Mouse (Mus musculus) kidney, adult 2 months (tissue): ENCODE measurements around the gene Klk13.

Experiments used
- CTCF ChIP-seq: fragments of 200-500 bp; conservative IDR thresholded peaks from 2 replicates; pipeline ENCODE4 v1.5.1; 2011; ENCODE audit warnings: low read depth, mild to moderate bottlenecking, control low read depth, low read length, moderate library complexity, mixed read lengths; ENCODE audit not compliant: insufficient read depth, insufficient read length
- POLR2A ChIP-seq: fragments of 200-500 bp; IDR thresholded peaks from one replicate; pipeline ENCODE4 v1.6.1; 2011; ENCODE audit warnings: low read depth, low read length, control low read depth

DNA sequence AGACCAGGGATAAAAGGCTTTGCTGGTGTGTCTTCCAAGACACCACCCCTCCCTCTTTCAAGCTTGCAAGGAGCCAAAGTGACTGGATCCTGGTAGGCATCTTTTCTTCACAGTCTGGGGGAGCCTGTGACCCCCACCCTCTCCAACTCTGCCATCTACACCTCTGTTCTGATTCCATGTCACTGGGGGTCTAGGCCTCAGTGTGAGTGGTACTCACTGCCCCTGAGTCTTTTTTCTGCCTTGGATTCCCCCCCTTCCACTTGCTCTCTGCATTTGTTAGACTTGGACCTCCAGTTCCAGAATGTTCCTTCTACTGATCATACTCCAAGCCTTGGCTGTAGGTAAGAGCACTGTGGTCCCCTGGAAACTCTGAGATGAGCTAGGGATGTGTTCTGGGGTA lies 22.2 kb upstream of the Klk13 start, which contains the start of gene Klk14:
- no peak for TF ChIP-seq POLR2A
- TF ChIP-seq CTCF: no peak
